Mouse (Mus musculus): ENCODE measurements at regions not wholly inside any gene's neighbourhood (a gene's known extent, or its start where the extent isn't known, plus 50 kb on each side); places are given as distances from the start of the nearest gene placed in this dataset.
A peak's percentile ranks its signal among the peaks of the same experiment; 100 is the strongest.
"Not testable (repeated sequence)": the region's sequence is repeated elsewhere in the genome, so short reads cannot be mapped to it uniquely, and the experiment has no call there.

DNA sequence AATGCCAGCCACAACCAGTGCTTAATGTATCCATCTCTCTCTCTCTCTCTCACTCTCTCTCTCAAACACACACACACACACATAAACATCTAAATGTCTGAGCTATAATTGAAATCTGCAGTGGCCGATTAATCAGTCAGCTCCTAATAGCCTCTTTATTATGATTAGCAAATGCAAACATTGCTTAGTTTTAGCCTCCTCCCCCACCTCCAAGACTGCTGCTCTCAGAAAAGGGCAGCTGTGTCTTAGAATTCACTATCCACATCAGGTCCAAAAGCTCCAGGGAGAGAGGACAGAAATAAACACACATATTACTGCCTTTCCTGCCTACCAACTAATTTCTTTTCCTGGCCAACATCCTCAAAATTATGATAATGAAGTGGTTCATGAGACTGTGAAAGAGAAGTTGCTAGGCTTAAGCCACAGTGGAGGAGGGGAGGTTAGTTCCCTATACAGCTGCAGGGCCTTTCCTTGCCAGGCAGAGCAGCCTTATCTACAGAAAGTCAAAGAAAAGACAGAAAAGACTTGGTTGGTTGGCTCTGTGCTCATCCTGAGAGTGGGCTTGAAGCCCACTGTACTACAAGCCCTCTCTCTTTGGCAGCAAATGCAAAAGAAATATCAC is 442.7 kb upstream of the Tbl1xr1 start:
- no peak for DNase-seq

GRCm38 (mm10) chr3:21634675-21635204 is 441.7 kb upstream of the Tbl1xr1 start:
- DNase-seq = no peak

- peak; percentile 59 to 71 for DNase-seq
Measured at GRCm38 (mm10) chr3:21638886-21639285, 437.6 kb upstream of the Tbl1xr1 start.

GRCm38 (mm10) chr3:21639576-21639975 is 436.9 kb upstream of the Tbl1xr1 start:
- no peak for DNase-seq

DNA sequence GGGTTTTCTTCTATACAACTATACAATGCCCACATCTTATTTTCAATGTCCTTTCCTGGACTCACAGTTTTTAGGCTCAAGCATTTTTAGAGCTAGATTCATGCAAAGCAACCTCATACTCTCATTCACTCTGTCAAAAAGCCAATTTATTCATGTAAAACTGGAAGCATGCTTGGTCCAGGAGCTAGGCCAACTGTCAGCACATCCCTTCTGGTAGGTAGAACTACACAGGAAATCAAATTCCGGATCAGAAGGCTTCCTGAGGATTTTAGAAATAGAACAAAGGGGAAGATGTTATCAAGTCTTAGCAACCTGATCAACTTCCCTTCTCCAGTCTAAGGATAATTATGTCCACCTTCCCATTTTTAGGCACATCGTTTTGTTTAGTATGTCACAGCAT is 432.4 kb upstream of the Tbl1xr1 start:
- DNase-seq = peak; percentile 64 to 78

- no peak for DNase-seq
Measured at GRCm38 (mm10) chr3:21645268-21645667, 431.2 kb upstream of the Tbl1xr1 start.

DNA sequence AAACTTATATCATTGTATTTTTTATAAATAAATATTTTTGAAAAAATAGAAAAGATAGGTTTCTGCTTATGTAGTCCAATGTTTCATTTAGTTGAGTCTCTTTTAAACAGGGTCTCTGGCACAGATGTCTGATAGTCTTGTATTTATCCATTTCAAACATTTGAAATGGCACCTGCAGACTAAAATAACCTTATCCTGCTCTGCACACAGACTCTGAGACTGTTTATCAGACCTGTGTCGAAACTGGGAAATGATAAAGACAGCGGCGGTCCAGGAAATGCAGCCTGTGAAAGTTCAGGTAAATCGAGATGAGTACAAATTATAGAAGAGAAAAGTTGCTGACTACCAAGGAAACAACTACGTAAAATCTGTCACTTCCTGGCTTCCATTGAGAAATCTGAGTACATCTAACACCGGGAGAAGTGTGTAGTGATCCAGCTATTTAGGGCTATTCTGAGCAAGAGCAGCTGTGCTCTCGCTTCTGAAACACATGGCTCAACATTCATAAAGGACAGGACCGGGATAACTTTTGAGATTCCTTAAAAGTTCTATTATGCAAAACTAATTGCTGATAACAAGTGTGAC is 426.5 kb upstream of the Tbl1xr1 start:
- no peak for DNase-seq

GRCm38 (mm10) chr3:21655301-21655700 is 421.2 kb upstream of the Tbl1xr1 start:
- no peak for DNase-seq

DNA sequence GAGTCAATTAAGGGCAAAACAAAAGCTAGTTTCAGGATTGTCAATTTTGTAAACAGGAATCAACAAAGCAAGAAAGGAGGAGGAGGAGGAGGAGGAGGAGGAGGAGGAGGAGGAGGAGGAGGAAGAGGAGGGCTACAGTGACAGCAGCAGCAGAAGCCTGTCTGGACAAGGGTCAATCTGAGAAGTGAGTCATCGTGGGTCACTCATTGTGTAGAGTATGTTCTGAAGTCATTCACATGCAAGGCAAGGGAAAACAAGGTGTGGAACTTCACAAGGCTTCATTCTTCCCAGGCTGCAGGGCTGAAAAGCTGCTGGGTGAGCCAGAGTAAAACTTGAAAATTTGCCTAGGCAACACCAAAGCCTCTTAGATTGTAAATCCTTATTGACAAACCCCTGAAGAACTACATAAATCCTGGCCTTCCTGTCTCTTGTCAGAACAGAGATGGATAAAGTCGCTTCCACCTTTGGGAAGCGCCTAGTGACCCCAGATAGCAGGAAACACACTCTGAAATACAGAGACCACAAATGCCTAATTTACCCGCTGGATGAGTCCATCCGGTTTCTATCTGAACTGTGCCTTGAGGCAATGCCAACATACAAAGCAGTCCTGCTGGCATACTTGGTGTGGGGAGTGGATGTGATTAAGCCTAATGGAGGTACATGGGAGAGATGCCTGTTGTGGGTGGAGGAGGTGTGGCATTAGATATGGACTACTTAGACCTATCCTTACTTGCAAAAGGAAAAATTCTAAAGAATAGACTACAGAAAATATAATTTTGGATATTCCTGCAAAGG is 408.9 kb upstream of the Tbl1xr1 start:
- peak; percentile 29 to 34 for DNase-seq

DNA sequence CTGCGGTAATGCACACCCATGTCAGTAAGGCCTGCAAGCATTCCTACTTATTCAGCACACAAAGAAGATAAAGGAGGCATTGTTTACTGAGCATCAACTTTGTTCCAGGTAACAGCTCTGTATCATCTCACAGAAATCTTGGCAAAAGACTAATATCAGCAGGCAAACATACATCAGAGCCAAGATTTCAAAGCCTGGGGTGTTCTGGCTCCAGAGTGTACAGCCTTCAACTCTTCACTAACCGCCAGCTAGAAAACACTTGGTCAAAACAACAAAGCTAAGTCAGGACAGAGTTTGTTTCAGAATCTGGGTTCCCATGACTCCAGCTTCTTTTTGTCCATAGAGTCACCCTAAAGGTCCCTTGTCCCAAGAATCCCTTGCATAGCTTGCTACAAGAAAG is 404.6 kb upstream of the Tbl1xr1 start:
- peak; percentile 21 to 26 for DNase-seq

DNA sequence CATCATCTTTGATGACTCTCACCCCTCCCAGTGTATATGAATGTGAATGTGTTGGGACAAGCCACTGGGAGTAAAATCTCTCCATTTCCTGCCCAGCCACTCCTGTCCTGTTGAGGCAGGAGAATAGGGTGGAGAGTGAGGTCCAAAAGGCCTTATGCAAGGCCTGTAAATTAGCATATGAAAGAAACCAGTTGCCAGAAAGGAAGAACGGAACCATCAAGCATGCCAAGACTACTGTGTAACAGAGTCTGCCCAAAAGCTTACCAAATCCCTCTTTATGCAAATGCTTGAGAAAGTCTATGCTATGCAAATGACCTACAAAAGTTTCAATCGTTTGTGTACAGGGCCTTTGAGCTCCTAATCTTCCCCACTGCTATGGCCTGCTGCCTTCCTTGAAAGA is 404.0 kb upstream of the Tbl1xr1 start:
- DNase-seq = no peak

GRCm38 (mm10) chr3:21673466-21673865 is 403.0 kb upstream of the Tbl1xr1 start:
- DNase-seq = no peak

- no peak for DNase-seq
Measured at GRCm38 (mm10) chr3:21678265-21678664, 398.2 kb upstream of the Tbl1xr1 start.

- no peak for DNase-seq
Measured at GRCm38 (mm10) chr3:21678734-21679133, 397.7 kb upstream of the Tbl1xr1 start.

DNA sequence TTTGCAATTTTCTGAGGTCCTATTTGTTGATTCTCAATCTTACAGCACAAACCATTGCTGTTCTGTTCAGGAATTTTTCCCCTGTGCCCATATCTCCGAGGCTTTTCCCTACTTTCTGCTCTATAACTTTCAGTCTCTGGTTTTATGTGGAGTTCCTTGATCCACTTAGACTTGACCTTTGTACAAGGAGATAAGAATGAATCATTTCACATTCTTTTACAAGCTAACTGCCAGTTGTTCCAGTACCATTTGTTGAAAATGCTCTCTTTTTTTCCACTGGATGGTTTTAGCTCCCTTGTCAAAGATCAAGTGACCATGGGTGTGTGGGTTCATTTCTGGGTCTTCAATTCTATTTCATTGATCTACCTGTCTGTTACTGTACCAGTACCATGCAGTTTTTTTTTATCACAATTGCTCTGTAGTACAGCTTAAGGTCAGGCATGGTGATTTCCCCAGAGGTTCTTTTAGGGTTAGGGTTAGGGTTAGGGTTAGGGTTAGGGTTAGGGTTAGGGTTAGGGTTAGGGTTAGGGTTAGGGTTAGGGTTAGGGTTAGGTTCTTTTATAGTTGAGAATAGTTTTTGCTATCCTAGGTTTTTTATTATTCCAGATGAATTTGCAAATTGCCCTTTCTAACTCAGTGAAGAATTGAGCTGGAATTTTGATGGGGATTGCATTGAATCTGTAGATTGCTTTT is 378.3 kb upstream of the Tbl1xr1 start:
- DNase-seq = not testable (repeated sequence)

DNA sequence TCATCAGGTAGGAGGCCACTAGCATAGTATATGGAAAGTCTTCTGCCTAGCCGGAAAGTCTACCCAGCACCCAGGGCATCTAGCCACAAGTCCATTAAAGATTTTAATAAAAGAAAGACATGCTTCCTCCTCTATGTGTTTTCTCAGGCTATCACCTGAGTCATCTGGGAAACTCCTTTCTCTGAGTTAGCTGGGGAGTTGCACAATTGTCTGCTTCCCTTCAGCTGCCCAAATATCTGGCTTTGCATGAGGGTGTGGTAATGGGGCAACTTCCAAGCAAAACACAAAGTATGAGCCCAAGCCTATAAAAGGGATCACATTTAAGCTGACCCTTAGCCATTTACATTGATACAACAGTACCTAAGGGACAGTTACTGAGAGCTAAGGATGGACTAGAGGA is 376.9 kb upstream of the Tbl1xr1 start:
- DNase-seq = no peak

DNA sequence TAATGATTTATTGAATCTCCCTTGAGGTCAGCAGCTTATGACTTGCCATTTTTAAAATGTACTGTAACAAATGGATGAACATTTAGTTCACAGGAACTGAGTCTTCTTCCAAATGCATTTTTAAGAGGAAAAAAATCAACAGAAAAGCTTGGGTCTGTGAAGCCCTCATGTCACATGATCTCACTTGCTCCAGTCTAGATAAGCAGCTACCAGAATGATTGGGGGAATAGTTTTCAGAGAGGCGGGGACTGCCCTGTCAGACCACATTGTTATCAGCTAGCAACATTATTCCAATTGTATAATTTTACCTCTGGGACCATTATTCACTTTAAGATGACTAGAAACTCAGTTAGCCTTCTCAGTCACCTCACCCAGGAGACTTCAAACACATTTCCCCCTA is 376.1 kb upstream of the Tbl1xr1 start:
- no peak for DNase-seq

DNA sequence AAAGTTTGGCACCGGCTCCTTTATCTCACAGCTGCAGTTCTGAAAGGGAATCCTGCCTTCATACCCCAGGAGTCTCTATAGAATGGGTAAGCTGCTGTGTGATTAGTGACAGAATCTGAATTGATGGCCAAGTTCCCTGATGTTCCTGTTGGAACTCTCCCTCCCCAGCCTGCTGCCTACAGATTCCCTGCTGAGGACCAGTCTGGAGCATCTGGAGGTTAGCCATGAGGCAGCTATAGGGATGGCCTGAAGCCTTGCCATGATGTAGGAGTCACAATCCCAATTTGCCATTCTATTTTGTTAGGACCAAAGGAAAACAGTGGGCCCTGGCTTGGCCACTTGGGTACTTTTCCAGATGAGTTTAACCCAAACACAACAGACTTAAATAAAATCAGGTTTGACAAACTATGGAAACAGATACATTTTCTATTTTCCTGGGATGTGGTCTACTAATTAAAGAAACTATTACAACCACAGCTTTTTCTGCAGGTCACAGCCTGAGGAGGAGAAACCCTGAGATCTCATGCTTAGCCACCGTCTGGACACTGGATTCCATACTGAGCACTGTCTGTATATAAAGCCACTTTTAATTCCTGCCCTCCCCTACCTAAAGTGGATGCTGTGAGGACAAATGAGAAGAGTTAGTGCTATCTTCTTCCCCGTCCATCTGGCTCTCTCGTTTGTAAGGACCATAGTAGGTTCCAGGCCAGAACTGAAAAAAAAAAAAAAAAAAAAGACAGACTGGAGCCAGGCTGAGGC is 349.5 kb upstream of the Tbl1xr1 start:
- peak; percentile 83 to 88 for DNase-seq

DNA sequence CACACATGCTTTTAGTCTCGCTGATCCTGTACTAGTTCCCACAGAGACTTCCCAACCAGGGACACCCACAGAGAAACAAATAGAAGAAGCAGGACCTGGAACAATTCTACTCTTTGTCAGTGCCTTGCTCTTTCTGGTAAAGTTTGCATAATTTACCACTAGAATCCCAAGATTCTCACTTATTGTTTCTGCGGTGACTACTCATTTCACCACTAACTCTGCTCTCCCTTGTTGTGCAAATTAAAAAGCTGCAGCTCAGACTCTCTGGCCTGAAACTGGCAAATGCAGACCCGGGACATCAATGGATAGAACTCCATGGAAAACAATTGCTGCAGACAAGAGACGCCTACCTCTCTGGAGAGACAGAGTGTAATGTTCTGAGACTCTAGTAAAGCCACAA is 348.4 kb upstream of the Tbl1xr1 start:
- DNase-seq = no peak

GRCm38 (mm10) chr3:21729328-21729727 is 347.1 kb upstream of the Tbl1xr1 start:
- no peak for DNase-seq

- not testable (repeated sequence) for DNase-seq
Measured at GRCm38 (mm10) chr3:21735688-21736087, 340.8 kb upstream of the Tbl1xr1 start.

- DNase-seq = no peak
Measured at GRCm38 (mm10) chr3:21739720-21740119, 336.7 kb upstream of the Tbl1xr1 start.
